Mouse (Mus musculus): ENCODE data around the gene Zfp12.
"Not testable (repeated sequence)": the region's sequence is repeated elsewhere in the genome, so short reads cannot be mapped to it uniquely, and the experiment has no call there.

Zfp12 gene

DNA sequence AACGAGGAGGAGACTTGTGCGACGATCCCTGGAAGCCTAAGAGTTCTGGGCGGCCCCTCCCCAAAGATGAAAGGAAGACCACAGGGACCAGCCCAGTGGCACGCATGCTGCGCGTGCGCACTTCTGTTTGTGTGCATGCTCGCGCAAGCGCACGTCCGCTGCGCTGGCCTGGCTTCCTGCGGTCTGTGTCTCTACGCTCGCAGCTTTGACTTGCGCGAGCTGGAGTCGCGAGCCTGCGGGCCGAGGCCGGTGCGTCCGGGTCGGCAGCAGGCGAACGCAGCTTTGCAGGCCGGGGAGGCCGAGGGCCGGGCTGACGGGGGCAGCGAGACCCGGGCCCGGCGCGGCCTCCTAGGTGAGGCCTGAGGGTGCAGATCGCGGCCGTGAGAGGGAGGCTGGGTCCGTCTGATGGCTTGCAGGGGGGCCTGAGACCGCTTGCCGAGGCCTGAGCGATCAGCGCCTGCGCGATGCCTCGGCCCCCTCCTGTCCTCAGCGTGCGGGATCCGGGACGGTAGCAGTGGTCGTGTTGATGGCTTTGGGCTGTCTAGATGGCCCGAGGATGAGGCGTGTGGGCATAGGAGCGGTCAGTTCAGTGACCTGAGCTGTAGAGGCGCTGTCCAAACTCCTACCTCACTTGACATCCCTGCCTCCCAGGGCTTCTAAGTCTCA, at the start of gene Zfp12:
Zfp12 (plus strand) TSS at position 136 of the 666 bp plus-strand sequence.
- peak; percentile 96 to 97 for DNase-seq (ENCODE audit: low spot score in 2 of 2)

GRCm38 (mm10) chr5:143188014-143188413, 46.9 kb upstream of the Zfp12 start:
- DNase-seq (ENCODE audit: low spot score in 2 of 2) = not testable (repeated sequence)

- no peak for DNase-seq (ENCODE audit: low spot score in 2 of 2)
Observed at GRCm38 (mm10) chr5:143192806-143193205, 42.2 kb upstream of the Zfp12 start.

- not testable (repeated sequence) for DNase-seq (ENCODE audit: low spot score in 2 of 2)
Observed at GRCm38 (mm10) chr5:143194747-143195146, 40.2 kb upstream of the Zfp12 start.

DNA sequence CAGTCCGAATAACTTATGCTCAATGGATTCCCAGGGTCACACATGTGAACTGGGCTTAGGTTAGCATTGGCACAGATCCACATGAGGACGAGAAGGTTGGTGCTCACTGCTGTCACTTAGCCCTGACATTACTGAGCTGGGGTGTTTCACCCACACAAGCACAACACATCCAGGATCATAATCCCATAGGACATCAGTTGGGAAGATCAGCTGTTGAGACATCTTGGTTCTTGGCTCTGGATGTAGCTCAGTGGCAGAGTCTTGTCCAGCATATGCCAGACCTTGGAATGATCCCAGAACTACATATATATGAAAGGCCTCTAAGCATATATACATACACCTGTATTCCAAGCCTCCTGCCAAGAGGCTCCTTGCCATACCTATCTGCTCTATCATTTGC, 39.8 kb upstream of the Zfp12 start:
- DNase-seq (ENCODE audit: low spot score in 2 of 2) = no peak

DNA sequence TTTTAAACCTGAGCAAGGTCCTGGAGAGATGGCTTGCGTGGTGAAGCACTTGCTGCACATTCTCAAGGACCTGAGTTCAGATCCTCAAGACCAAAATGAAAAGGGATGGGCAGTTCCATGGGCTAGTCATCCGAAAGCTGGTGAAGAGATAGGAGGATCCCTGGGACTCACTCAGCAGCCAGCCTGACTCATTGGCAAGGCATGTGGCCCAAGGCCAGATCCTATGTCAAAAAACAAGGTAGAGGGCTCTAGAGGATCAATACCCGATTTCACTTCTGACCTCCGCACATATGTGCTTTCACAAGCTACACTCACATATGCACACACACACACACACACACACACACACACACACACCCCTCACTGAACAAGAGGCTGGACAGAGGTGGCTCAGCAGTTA, 38.5 kb upstream of the Zfp12 start:
- no peak for DNase-seq (ENCODE audit: low spot score in 2 of 2)

DNA sequence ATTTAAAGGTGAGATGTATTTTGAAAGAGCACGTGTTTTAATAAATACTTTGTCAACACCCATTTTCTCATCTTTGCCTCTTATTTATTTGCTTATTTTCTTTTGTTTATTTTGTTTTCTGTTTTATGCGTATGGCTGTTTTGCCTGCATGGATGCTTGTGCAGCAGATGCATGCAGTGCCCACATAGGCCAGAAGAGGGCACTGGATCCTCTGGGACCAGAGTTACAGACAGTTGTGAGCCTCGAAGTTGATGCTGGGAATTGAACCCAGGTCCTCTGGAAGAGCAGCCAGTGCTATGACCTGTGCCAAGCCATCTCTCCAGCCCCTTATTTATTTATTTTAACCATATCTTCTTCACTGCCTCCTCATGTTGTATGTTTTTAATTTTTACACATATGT, 29.9 kb upstream of the Zfp12 start:
- no peak for DNase-seq (ENCODE audit: low spot score in 2 of 2)

- no peak for DNase-seq (ENCODE audit: low spot score in 2 of 2)
Observed at GRCm38 (mm10) chr5:143213832-143214231, 21.1 kb upstream of the Zfp12 start.

DNA sequence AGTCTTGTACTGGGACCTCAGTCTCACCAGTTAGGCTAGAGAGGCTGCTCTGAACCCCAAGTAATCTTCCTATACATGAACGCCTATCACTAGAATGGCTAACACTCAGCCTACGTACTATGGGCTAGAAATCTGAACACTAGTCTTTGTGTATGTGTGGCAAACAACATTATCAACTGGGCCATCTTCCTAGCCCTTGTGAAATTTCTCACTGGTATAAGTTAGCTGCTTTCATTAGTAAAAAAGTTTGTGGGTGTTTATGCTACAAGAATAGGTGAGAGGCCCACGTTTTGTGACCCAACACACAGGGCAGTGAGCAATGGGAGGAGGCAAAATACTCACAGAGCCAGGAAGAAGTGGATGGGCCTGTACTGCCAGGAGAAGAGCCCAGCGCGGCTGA, 14.0 kb upstream of the Zfp12 start:
- DNase-seq (ENCODE audit: low spot score in 2 of 2) = no peak

DNA sequence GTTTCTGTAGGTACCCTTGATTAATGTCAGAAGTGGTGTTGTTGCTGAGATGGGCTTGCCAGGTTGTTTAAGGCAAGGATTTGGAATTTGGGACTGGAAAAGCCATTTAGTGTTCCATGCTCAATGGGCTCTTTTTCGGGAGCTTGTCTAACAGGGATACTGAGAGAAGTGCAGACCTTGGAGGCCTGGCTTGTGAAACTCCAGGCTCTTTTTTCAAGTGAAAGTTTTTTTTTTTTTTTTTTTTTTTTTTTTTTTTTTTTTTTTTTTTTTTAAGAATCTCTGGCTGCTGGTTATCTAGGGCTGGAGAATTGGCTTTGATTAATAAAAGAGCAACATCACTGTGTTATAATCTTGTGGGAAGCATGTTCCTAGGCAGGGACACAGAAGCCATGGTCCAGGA, 12.7 kb upstream of the Zfp12 start:
- no peak for DNase-seq (ENCODE audit: low spot score in 2 of 2)

- DNase-seq (ENCODE audit: low spot score in 2 of 2) = no peak
Observed at GRCm38 (mm10) chr5:143226790-143227189, 8.2 kb upstream of the Zfp12 start, which contains the start of gene Spdye4a. TSS of gene Spdye4a (minus strand) at chr5:143226890.

DNA sequence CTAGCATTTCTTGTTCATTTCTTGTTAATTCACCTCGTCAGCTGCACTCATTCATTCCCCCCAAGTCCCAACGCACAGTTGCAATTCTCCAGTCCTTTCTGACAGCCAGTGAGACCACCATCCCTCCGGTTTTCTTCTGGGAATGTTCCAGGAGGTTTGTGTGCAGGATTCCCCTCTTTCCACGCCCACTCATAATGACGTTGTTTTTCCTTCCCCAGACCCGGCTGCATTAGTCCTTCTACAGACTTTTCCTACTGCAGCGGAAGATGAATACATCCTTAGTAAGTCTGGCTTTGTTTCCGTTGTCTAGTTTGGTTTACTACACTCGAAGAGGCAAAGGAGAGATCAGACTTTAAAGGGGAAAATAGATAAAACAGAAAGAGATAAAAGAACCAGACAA, 1.1 kb downstream of the Zfp12 start:
- no peak for DNase-seq (ENCODE audit: low spot score in 2 of 2)

DNA sequence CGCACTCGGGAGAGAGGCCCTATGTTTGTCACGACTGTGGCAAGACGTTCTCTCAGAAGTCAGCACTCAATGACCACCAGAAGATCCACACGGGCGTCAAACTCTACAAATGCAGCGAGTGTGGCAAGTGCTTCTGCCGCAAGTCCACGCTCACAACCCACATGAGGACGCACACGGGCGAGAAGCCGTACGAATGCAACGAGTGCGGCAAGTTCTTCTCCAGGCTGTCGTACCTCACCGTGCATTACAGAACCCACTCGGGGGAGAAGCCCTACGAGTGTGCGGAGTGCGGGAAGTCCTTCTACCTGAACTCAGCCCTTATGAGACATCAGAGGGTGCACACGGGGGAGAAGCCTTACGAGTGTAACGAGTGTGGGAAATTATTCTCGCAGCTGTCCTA, 10.0 kb downstream of the Zfp12 start:
- no peak for DNase-seq (ENCODE audit: low spot score in 2 of 2)

DNA sequence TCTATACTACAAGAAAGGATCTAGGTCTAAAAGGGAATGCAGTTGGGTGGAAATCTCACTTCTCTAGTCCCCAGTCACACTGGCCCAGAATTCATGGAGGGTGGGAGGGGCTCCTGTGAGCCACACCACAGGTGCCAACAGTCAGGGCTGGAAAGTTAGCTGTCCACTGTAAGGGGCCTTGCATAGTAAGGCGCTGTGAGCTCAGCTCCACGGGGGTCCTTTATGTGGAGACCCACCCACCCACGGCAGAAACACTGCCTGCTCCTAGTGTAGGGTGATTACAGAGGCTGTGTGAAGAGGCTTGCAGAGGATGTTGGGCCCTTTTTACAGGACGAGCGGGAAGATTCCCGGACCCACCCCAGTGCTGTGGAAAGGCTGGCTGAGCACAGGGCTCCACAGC, 17.1 kb downstream of the Zfp12 start:
- DNase-seq (ENCODE audit: low spot score in 2 of 2) = no peak

DNA sequence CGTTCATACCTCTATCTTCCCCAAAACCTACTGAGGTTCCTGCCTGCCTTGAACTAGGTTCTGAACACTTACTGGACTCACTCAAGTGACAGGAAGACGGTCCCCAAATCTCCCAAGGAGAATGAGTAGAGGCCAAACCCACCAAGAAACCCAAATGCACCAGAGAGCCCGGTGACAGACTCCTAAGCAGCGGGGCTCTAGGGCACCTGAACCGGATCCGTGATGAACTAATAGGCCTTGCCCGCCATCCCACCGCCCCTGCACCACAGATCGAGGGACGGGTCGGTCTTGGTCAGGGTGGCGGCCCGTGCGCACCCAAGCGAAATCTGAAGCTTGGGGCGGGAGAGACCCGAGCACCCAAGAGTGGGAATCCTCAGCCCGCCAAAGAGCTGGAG, 17.8 kb downstream of the Zfp12 start:
- DNase-seq (ENCODE audit: low spot score in 2 of 2) = no peak

- DNase-seq (ENCODE audit: low spot score in 2 of 2) = no peak
Observed at GRCm38 (mm10) chr5:143253186-143253880, 18.4 kb downstream of the Zfp12 start.

DNA sequence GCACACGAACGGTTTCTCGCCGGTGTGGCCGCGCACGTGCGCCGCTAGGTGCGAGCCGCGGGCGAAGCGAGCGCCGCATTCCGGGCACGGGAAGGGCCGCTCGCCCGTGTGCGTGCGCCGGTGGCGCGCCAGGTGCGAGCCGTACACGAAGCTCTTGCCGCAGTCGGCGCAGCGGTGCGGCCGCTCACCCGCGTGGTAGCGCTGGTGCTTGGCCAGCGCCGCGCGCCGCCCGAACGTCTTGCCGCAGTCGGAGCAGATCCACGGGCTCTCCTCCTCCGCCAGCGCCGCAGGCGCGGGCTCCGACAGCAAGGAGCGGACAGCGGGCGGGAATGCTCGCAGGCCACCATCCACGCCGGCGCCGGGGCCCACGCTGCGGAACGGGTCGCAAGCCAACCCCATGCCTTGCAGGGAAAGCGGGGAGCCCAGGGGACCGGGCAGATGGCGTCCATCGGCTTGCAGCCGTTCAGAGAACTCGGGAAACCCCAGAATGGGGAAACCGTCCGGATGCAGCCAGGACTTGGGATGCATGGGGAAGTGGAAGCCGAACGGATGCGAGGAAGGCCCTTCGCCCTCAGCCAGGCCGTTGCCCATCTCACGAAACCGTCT, 19.0 kb downstream of the Zfp12 start:
- peak in 1 of 2 experiments; percentile 39 for DNase-seq (ENCODE audit: low spot score in 2 of 2)

DNA sequence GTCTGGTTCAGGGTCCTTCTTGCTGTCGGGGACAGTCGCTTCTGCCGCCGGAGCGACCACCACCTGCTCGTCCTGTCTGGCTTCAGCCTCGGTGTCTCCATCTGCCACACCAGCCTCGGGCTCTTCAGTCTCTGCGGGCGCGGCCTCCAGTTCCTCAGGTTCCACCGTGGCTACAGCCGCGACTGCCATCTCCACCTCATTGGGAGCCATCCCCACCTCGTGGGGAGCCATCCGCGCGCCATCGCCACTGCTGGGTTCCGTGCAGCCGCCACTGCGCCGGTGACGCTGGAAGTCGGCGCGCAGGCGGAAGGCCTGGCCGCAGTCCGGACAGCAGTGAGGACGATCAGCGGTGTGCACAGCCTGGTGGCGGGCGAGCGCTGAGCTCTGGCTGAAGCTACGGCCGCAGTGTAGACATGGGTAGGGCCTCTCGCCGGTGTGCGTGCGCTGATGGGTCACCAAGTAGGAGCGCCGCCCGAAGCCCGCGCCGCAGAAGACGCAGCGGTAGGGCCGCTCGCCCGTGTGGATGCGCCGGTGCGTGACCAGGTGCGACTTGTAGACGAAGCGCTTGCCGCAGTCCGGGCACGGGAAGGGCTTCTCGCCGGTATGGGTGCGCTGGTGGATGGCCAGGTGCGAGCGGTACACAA, 19.6 kb downstream of the Zfp12 start:
- DNase-seq (ENCODE audit: low spot score in 2 of 2) = peak in 1 of 2 experiments; percentile 16

GRCm38 (mm10) chr5:143255131-143255519, 20.2 kb downstream of the Zfp12 start:
- no peak for DNase-seq (ENCODE audit: low spot score in 2 of 2)

DNA sequence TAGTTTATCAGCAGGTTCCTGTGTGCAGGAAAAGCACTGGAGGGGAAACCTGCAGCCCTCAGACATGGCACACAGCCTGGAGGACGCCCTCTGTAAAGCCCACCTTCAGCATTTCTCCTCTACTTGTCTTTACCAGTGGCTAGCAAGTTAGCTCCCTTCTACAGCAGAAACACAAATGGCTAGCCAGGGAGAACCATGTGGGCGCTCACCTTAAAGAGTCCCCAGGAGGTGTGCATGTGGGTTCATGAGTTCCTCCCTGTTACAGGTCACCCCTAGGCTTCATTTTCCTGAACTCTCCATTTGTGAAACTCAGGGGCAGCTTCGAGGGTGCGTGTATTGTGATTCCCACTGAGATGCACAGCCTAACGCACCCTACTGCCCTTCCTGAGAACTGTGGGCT, 20.8 kb downstream of the Zfp12 start:
- DNase-seq (ENCODE audit: low spot score in 2 of 2) = no peak

DNA sequence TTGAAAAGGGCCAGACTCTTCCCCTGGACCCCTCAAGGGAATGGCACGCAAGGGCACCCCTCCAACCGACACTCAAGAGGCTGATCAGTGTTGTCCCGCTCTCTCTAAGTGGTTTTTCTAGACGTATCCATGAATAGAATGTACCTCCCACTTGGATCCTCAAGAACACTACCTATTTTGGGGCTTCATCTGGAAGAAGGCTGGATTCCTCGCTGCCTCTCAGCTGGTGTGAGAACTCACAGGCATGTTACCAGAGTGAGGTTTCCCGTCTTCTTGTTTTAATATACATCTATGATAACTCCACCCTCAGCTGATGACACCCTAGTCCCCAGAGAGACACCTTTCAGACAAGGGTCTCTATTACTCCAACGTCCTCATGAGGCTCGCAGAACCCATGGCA, 26.7 kb downstream of the Zfp12 start:
- peak in 1 of 2 experiments; percentile 60 for DNase-seq (ENCODE audit: low spot score in 2 of 2)

GRCm38 (mm10) chr5:143264689-143265088, 29.7 kb downstream of the Zfp12 start:
- DNase-seq (ENCODE audit: low spot score in 2 of 2) = peak in 1 of 2 experiments; percentile 32

GRCm38 (mm10) chr5:143265409-143265808, 30.4 kb downstream of the Zfp12 start:
- no peak for DNase-seq (ENCODE audit: low spot score in 2 of 2)
